Mouse (Mus musculus) liver, embryonic 16.5 days (tissue): ENCODE measurements around the gene Psma5. TPM values are rescaled to one million over a fixed set of nuclear protein-coding genes. Genes with fewer than 3 reads are reported as not detected.
"Not testable (repeated sequence)": the region's sequence is repeated elsewhere in the genome, so short reads cannot be mapped to it uniquely, and the experiment has no call there.

Source experiments
- ATAC-seq: fragments of 200-750 bp; cut with Nextera tagmentation; 2 replicates; pipeline ENCODE4 v1.8.0; 2017; ENCODE audit warnings: low read depth, mild to moderate bottlenecking, moderate number of reproducible peaks, moderate library complexity
- H3K27ac ChIP-seq: fragments of 300-500 bp; sonication (generic); 2 replicates; pipeline ENCODE4 v1.5.1; 2014; ENCODE audit warnings: mild to moderate bottlenecking, low read length
- H3K27me3 ChIP-seq: fragments of 300-500 bp; sonication (generic); 2 replicates; pipeline ENCODE4 v1.6.1; 2014; ENCODE audit warnings: low read depth, low read length, mixed read lengths; ENCODE audit not compliant: control insufficient read depth, insufficient read depth
- H3K36me3 ChIP-seq: fragments of 300-500 bp; sonication (generic); 2 replicates; pipeline ENCODE4 v1.6.1; 2014; ENCODE audit warnings: mild to moderate bottlenecking; ENCODE audit not compliant: control insufficient read depth, insufficient read depth
- H3K4me1 ChIP-seq: fragments of 300-500 bp; sonication (generic); 2 replicates; pipeline ENCODE4 v1.6.1; 2014; ENCODE audit warnings: low read depth, low read length, mixed read lengths; ENCODE audit not compliant: control insufficient read depth
- H3K4me2 ChIP-seq: fragments of 300-500 bp; sonication (generic); 2 replicates; pipeline ENCODE4 v1.6.1; 2014; ENCODE audit warnings: low read depth, low read length, mixed read lengths
- H3K4me3 ChIP-seq: fragments of 300-500 bp; sonication (generic); 2 replicates; pipeline ENCODE4 v1.5.1; 2014; ENCODE audit warnings: low read depth, mild to moderate bottlenecking, low read length
- H3K9ac ChIP-seq: fragments of 300-500 bp; sonication (generic); 2 replicates; pipeline ENCODE4 v1.6.1; 2014; ENCODE audit warnings: low read depth, low read length
- H3K9me3 ChIP-seq: fragments of 300-500 bp; sonication (generic); replicated peaks from 2 replicates; pipeline ENCODE4 v1.6.1; 2016; ENCODE audit warnings: low read length; ENCODE audit not compliant: control insufficient read depth
- WGBS: fragments of 180-500 bp; shearing (Covaris S2); extraction: QIAGEN DNeasy Blood & Tissue Kit; methylation state at CpG from one replicate; pipeline ENCODE4 v1.1.7; 2014; ENCODE audit not compliant: insufficient replicate concordance; 5-methylcytosine and 5-hydroxymethylcytosine counted together
- polyA plus RNA-seq: library from polyadenylated mRNA; unstranded; fragments of >200 nt; fragmentation: Nextera tagmentation; extraction: Ambion mirVana; gene quantifications from 2 replicates; pipeline ENCODE4 v1.2.1, GENCODE M21; 2015

The Psma5 gene
- polyA plus RNA-seq, 1 experiment from 2014 or later = 126 TPM

DNA sequence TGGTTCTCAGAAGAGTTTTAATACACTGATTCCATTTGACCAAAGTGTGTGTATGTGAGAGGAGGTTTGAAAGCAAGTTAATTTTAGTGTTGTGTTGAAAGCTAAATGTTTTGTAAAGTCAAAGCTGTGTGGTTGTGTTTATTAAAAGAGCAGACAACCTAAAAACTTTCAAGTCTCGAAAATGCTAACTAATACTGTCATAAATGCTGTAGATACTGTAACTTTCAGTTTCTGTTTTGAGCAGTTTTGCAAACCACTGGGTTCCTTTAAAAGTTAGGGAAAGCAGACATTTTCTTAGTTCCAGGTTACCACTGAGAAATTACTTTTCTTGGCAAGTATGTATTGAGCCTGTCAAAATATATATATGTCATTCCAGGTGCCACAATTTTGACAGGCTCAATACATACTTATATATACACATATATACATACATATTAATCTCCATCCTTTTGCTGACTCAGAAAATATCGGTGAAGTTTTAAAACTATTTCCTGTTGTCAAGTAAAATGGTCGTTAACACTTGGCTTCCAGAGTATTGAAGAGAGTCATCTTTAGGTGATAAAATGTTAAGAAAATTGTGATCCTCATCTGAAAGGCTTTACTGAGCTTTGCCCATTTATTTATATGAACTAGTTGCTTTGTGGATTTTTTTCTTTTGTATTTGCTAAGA, 1.2 kb downstream of the Psma5 start:
- peaks cover 14% of the 10 kb centered on the region for H3K4me1 ChIP-seq
- H3K4me2 ChIP-seq = peak overlapping the region; percentile 77
- peak overlapping the region; percentile 80 for H3K4me3 ChIP-seq
- WGBS = 20% methylated on average over 3 of the region's 3 CpGs
- no peaks in the 10 kb centered on the region for H3K27me3 ChIP-seq
- H3K36me3 ChIP-seq = peaks cover 9% of the 10 kb centered on the region; the same call in 1 of the 2 replicates
- H3K9ac ChIP-seq = peak overlapping the region; percentile 91
- no peak for ATAC-seq
- H3K9me3 ChIP-seq = no peaks in the 10 kb centered on the region
- H3K27ac ChIP-seq = peak overlapping the region; percentile 87

- ATAC-seq = no peak
- Histone ChIP-seq H3K4me3 (no peak overlapping the region), H3K9ac (no peak overlapping the region), H3K9me3 (no peaks in the 10 kb centered on the region), H3K4me1 (peaks cover 14% of the 10 kb centered on the region), H3K36me3 (peaks cover 10% of the 10 kb centered on the region; the same call in 1 of the 2 replicates), H3K27ac (no peak overlapping the region), H3K4me2 (peak overlapping the region; percentile 77; the same call in 1 of the 2 replicates), H3K27me3 (no peaks in the 10 kb centered on the region)
- 30% methylated on average over 3 of the region's 3 CpGs for WGBS
Observed at GRCm38 (mm10) chr3:108259319-108259718, 2.6 kb downstream of the Psma5 start.

GRCm38 (mm10) chr3:108279495-108279894, 22.8 kb downstream of the Psma5 start:
- WGBS = 77% methylated on average over 5 of the region's 5 CpGs
- H3K4me2 ChIP-seq, H3K27ac ChIP-seq, H3K9me3 ChIP-seq, H3K36me3 ChIP-seq, H3K9ac ChIP-seq, H3K4me3 ChIP-seq, ATAC-seq: not testable (repeated sequence)
- peaks cover 11% of the 10 kb centered on the region for H3K4me1 ChIP-seq
- peaks cover 16% of the 10 kb centered on the region for H3K27me3 ChIP-seq

DNA sequence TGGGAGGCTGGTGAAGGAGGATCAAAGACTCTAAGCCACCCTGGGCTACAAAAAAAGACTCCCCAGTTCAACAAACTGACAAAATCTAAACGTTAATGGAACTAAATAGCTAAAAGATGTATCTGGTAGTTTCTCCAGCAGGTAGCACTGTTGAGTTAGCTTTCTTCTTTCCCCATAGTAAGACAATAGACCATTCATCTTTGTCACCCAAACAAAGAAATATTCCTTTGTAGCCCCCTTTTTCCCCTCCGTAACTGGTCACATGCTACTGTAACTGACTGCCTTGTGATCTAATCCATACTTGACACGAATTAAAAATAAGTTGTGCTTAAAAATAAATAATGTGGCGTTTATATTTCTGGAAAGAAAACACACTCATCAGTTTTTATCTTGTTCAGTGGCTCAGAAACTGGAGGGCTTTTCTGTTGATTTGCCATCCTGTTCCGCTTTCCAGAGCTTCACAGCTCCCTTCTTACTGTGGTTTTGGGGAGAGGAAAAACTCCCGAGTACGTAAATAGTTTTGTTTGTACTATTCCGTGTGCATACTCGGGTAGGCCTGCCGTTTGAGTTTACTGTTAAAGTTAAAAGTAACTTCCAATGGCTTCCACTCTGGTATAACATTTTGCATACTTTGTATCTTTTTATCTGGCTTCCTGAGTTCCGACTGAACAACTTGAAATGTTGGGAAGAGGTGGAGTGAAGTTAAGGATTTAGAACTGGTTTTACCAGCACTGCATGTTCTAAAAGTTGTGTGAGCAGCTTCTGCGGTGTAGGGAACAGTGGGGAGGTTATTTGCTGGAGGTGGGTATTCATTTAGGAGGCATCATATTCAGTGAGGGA, 25.9 kb downstream of the Psma5 start:
- H3K4me1 ChIP-seq = peaks cover 11% of the 10 kb centered on the region
- 14% methylated on average over 12 of the region's 12 CpGs for WGBS
- ATAC-seq = no peak
- H3K36me3 ChIP-seq = peaks cover 3% of the 10 kb centered on the region; the same call in 1 of the 2 replicates
- no peaks in the 10 kb centered on the region for H3K9me3 ChIP-seq
- H3K27ac ChIP-seq = no peak overlapping the region
- H3K27me3 ChIP-seq = peaks cover 30% of the 10 kb centered on the region
- H3K4me2 ChIP-seq = peak overlapping the region; percentile 75
- H3K9ac ChIP-seq = no peak overlapping the region
- H3K4me3 ChIP-seq = no peak overlapping the region; the same call in 1 of the 2 replicates

DNA sequence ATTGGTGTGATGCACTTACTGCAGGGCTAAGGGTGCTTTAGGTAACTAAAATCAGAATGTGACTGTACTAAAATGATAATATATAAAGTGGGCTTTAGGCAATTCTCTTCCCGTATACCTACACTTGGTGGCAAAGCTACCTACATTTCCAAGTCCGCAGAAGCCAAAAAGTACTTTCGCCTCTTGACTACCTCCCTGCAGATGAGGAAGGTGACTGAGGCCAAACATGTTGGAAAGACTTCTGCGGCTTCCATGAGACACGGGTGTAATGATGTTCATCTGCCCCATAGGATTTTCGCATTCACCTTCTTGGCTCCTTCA, 26.5 kb downstream of the Psma5 start:
- Histone ChIP-seq H3K4me2 (peak overlapping the region; percentile 75), H3K27me3 (peaks cover 30% of the 10 kb centered on the region), H3K9ac (peak overlapping the region; percentile 68), H3K27ac (0 out of 2 replicates have a peak overlapping the region, but pooled peaks have one; percentile 14), H3K36me3 (peaks cover 3% of the 10 kb centered on the region; the same call in 1 of the 2 replicates), H3K9me3 (no peaks in the 10 kb centered on the region), H3K4me3 (peak overlapping the region; percentile 70), H3K4me1 (peaks cover 12% of the 10 kb centered on the region)
- 20% methylated on average over 6 of the region's 6 CpGs for WGBS
- ATAC-seq = no peak

GRCm38 (mm10) chr3:108283781-108284601, 27.3 kb downstream of the Psma5 start, which contains the start of gene Sort1:
Gene Sort1, plus strand, starts transcription at chr3:108284082.
- H3K36me3 ChIP-seq = peaks cover 1% of the 10 kb centered on the region; the same call in 1 of the 2 replicates
- peaks cover 30% of the 10 kb centered on the region for H3K27me3 ChIP-seq
- H3K9ac ChIP-seq = peak within 1 kb of the TSS; percentile 68
- ATAC-seq = peak; percentile 89
- under 1% methylated on average over 103 of the region's 109 CpGs for WGBS
- H3K4me3 ChIP-seq = peak within 1 kb of the TSS; percentile 70
- peak within 1 kb of the TSS; percentile 29 for H3K27ac ChIP-seq
- H3K4me2 ChIP-seq = peak within 1 kb of the TSS; percentile 75
- no peaks in the 10 kb centered on the region for H3K9me3 ChIP-seq
- H3K4me1 ChIP-seq = peaks cover 19% of the 10 kb centered on the region

DNA sequence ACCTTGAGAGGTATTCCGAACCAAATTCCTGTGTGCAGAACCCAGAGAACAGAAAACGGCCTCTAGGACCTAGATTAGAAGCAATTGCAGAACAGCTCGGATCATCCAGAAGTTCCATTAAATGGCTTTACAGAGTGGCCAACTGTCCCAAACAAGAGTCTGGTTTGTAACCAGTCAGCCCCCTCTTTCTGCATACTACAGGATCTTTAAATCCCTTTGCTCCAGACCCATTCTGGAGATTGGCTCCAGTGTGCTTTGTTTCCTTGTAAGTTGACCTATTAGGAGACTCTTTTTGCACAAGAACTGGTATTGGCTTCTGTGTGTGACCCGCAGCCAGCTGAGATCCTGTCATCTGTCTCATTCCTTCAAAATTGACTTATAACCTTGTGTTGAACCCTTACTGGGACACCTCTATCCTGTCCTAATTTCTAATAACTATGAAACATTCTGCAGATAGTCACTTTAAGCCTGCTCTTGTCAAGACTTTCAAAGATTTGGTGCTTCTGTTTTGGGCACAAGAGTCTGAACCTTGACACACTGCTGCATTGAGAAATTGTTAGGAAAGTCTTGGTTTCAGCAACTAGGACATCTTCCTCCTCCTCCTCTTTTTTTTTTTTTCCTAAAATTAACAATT, 28.5 kb downstream of the Psma5 start:
- Histone ChIP-seq H3K27me3 (peaks cover 30% of the 10 kb centered on the region), H3K27ac (peak overlapping the region; percentile 16; the same call in 1 of the 2 replicates), H3K4me3 (peak overlapping the region; percentile 70), H3K9ac (no peak overlapping the region), H3K9me3 (no peaks in the 10 kb centered on the region), H3K4me1 (peaks cover 21% of the 10 kb centered on the region), H3K36me3 (no peaks in the 10 kb centered on the region), H3K4me2 (peak overlapping the region; percentile 75)
- no peak for ATAC-seq
- 55% methylated on average over 4 of the region's 4 CpGs for WGBS
